Mouse (Mus musculus): ENCODE measurements around the gene Pdk1.
"Not testable (repeated sequence)": the region's sequence is repeated elsewhere in the genome, so short reads cannot be mapped to it uniquely, and the experiment has no call there.

Gene Pdk1

DNA sequence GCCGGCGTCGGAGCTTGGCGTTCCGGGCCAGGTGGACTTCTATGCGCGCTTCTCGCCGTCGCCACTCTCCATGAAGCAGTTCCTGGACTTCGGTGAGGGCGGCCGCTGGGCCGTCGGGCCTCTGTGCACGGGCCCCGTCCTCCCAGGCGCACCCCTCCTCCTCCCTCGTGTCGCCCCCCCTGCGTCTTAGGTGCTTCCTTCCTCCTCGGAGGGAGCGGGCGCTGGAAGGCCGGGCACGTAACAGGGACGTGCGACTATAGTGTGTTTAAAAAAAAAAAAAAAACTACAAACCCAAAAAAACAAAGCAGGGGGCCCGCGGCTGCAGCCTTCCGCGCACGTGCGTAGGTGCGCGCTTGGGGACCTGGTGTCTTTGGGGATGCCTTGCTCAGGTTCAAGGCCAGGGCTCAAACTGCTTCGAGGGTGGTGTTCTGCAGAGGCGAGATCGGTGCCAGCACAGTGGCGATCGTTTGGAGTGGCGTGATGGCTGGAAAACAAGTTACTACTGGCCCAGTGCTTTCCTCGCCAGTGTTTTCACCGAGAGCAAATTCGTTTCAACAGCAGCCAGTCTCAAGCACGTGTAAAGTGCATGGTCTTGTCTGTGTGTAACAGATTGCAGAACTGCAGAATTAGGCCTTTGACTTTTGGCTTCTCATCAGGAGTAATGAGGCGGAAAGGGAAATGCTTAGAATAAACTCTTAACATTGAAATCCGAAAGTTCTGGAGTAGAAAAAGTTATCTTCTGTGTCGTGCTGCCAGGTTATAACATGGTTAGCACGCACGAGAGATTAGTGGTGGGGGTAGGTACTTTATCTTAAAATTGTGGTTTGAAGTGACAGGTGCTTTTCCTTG is 674 bp downstream of the Pdk1 start:
- DNase-seq (ENCODE audit: extremely low read depth, insufficient read length, low spot score), result no peak

DNA sequence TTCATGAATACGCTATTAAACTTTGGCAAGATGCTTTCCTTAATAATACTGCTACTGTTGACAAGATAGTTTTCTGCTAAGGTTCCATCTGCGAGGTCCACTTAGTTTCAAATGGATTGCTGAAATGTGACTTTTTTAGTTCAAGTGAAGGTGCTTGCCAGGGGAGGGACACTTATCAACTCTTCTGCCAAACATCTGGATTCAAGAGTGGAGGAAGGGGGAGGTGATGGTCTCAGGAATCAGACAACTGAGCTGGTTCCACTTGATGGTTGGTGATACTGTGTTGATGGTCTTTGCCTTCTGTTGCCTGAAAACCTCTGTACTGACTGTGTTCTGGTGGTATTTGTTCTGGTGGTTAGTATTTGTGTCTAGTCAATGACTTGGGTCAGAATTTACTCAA is 1.4 kb downstream of the Pdk1 start:
- no peak for DNase-seq (ENCODE audit: extremely low read depth, insufficient read length, low spot score)

DNA sequence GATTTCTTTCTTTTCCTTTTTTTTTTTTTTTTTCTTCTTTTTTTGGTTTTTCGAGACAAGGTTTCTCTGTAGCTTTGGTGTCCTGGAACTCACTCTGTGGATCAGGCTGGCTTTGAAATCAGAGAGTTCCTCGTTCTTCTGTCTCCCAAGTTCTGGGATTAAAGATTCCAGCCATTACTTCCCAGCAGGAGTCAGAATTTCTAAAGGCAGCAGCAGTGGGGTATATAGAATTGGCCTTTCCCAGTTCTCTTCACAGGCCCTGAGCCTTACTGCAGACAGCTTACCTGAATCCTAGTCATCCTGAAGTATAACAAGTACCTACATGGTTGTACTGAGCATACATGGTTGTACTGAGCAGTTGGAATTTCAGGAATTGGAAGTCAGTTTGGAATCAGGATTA is 1.8 kb downstream of the Pdk1 start:
- DNase-seq (ENCODE audit: extremely low read depth, insufficient read length, low spot score), result no peak

DNA sequence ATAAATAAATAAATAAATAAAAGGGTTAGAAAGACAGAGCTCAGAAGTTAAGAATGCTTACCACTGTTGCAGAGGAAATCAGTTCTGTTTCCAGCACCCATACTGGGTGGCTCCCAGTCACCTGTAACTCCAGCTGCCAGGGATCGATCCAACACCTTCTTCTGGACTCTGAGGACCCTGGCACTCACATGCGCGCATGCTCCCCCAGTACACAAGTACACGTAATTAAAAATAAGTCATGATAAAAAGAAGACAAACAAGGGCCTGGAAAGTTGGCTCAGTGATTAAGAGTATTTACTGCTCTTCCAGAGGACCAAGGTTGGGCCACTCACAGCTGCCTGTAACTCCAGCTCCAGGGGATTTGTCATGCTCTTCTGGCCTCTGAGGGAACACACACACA is 4.8 kb downstream of the Pdk1 start:
- DNase-seq (ENCODE audit: extremely low read depth, insufficient read length, low spot score), result no peak

DNA sequence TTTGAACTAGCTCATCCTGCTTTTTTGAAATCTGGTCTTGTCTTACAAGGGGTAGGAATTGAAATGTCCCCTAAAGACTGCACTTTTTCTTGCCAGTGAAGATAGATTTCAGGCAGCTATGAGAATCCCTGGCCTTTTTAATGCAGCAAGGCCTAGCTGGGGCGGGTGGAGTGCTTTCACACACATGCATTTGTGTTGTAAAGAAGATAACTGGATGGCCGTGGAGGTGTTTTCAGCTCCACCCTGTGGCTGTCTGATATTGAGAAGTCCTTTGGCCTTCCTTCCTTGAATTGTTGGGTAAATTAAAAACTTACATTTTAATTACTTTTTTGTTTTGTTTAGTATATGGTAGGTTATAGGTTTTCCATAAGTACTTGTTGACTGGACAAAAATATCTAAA is 5.4 kb downstream of the Pdk1 start:
- no peak for DNase-seq (ENCODE audit: extremely low read depth, insufficient read length, low spot score)

DNA sequence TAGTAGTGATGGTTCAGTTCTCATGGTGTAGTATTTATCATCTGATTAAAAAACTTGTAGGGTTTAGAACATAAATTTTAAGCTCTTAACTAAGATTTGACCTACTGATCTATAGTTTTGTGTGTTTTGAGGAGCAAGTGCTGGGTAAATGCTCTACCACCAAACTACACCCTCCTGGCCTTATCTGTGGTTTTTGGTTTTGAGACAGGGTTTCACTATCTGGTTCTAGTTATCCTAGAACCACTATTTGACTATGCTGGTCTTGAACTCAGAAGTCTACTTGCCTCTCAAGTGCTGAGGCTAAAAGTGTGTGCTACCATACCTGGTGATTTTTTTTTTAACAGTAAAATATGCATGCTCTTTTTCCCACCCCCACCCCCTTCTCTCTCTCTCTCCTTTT is 5.9 kb downstream of the Pdk1 start:
- no peak for DNase-seq (ENCODE audit: extremely low read depth, insufficient read length, low spot score)

DNA sequence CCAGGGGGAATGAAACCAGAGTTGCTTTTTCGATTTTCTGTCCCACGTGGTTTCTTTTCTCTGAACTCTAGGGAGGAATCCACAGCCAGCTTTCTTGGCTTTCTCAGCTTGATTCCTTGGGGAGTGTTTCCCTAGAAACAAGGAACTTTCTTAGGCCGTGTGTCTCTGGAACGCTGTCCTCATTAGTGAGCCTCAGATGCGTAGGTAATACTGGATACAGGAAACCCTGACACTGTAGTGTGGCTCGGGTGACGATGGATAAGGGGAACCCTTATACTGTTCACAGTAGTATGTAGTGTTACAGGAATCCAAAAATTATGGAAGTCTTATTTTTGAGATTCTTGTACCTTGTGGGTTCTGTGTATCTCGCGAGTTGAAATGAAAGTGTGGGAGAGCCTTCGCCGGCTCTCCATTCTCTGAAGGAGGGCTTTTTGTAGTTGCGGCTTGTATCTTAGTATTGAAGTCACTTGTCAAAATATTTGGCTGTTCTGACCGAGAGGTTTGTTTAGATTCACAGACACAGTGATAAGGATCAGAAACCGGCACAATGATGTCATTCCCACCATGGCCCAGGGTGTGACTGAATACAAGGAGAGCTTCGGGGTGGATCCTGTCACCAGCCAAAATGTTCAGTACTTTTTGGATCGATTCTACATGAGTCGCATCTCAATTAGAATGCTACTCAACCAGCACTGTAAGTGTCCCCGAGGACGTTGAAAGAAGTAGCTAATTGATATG is 10.1 kb downstream of the Pdk1 start:
- DNase-seq (ENCODE audit: extremely low read depth, insufficient read length, low spot score), result no peak

DNA sequence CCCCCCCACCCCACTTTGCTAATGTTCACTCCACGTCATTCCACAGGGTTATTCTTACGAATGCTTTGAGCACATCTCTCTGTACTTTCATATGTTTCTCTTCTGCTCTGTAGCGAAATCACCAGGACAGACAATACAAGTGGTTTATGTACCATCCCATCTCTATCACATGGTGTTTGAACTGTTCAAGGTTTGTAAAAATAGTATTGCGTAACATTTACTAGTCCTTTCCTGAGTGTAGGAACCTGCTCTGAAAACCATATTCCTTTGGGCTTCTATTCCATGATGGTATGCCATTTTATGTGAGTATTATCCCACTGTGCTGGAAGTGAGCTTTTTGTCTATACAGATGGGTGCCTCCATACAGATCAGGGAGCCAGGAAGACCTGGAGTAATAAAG is 14.2 kb downstream of the Pdk1 start:
- no peak for DNase-seq (ENCODE audit: extremely low read depth, insufficient read length, low spot score)

DNA sequence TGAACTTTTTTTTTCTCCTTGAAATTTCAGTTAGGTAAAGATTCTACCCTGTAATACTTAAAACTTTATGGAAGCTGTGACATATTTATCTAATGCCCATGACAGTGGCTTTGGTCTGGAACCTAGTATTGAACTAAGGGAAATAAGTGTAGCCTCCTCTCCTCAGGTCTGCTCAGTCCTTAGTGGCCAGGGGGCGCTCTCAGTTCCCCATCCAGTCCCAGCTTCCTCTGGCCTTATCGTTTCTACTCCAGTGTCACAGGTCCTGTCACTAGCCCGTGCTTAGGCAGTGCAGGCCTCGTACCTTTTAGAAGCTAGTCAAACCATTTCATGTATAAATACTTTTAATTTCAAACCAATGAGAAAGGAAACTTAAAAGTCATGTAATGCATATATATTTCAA is 15.4 kb downstream of the Pdk1 start:
- no peak for DNase-seq (ENCODE audit: extremely low read depth, insufficient read length, low spot score)

DNA sequence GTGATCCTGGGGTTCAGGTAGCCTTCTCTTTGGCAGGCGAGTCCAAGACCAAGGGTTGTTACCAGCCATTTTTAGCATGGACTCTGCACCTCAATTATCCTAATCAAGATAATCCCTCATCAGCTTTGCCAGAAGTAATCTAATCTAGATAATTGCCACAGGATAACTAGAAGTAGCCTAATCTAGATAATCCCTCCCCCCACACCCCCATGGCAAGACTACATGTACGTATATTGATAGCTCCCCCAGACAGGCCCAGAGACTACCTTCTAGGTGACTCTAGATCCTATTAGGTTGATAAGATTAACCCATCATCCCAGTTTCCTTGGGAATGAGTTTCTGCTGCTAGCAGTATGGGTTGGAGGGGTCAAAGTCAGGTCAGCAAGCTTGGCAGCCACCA is 18.5 kb downstream of the Pdk1 start:
- DNase-seq (ENCODE audit: extremely low read depth, insufficient read length, low spot score), result no peak

DNA sequence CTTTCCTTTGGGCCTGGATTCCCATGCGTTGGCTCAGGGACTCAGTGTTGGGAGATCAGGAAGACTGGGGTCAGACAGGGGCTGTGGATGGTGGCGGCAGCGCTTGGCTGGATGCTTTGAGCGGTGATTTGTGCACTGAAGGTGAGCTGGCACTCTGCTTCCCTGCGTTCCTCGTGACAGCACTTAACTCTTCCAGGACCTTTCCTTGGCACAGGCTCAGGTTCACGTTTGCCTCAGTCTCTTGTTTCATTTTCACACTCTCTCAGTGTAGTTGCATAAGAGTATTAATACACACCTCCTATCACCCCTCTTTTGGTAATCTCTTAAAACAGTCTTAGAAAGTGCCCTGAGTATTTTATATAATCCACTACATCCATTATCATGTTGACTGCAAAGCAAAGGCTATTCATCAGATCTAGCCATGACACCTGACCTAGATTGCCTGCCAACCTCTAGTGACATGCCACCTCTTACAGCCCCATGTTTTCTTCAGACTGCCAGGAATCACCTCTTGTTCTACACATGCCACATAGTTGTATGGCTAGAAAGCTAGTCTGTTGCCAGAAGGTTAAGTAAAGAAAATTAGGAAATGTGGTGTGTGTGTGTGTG is 19.8 kb downstream of the Pdk1 start:
- no peak for DNase-seq (ENCODE audit: extremely low read depth, insufficient read length, low spot score)

DNA sequence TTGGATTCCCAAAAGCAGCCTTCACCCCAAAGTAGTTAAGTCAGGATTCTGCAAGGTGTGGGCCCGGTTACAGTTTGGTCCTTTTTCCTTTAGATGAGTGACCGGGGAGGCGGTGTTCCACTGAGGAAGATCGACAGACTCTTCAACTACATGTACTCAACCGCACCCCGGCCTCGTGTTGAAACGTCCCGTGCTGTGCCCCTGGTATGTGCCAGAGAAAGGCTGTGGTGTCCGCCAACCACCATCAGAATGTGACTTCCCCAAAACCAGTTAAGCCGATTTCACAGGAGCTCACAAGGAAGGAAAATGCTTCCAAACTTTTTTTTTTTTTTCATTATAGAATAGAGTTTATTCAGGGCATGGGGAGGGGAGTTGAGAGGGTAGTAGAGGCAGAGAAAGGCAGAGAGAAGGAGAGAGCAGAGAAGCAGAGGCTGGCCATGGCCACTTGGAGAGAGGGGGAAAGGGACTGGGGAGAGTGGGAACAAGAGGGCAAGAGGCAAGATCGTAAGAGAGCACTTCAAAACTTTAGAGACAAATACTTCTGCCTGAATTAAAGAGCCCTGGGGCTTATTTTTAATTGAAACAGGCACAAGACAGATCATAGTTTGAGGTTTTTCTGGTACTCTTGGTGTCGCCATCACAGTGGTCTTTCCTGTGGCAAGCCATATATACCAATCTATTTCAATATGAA is 22.7 kb downstream of the Pdk1 start:
- no peak for DNase-seq (ENCODE audit: extremely low read depth, insufficient read length, low spot score)

DNA sequence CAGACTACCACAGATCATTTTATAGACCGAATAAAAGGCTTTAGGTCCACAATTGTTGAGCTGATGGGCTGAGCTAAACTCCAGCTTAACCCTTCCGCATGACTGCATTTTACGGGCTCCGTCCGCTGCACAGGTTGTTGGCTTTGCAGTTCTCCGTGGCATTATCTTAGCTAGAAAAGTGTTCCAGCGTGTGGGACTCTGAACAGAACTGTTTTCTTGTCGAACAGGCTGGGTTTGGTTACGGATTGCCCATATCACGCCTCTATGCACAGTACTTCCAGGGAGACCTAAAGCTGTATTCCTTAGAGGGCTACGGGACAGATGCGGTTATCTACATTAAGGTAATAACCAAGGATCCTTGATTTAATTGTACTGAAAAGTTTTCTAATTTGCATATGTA is 24.4 kb downstream of the Pdk1 start:
- DNase-seq (ENCODE audit: extremely low read depth, insufficient read length, low spot score), result no peak

DNA sequence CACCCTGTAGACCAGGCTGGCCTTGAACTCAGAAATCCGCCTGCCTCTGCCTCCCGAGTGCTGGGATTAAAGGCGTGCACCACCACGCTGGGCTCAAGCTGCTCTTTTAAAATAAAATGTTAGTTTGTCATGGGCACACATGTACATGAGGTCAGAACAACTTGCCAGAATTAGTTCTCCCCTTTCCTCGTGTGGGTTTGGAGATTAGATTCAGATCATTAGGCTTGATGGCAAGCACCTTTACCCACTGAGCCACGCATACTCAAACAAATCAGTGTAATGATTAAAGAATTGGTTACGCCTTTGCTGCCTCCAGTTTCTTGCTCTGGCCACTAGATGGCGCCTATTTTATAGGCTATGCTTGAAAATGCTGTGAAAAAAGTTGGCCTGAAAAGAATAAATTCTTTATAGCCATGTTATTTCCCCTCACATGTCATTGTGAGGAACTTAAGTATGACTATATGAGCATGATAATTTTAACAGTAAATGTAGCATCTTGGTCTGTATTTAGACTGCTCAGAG is 25.4 kb downstream of the Pdk1 start:
- DNase-seq (ENCODE audit: extremely low read depth, insufficient read length, low spot score), result no peak

DNA sequence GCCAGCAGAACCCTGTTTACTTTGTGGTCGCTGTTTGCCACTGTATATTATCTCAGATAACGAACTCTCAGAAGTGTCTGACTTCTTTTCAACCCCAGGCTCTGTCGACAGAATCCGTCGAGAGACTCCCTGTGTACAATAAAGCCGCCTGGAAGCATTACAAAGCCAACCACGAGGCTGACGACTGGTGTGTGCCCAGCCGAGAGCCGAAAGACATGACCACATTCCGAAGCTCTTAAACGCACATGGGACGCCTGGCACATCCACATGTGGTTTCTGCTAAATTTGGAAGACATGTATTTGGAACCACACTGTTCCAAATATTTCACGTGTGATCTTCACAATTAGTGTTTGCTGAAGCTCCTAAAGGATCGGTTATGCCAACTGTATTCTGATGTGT is 26.9 kb downstream of the Pdk1 start:
- no peak for DNase-seq (ENCODE audit: extremely low read depth, insufficient read length, low spot score)

DNA sequence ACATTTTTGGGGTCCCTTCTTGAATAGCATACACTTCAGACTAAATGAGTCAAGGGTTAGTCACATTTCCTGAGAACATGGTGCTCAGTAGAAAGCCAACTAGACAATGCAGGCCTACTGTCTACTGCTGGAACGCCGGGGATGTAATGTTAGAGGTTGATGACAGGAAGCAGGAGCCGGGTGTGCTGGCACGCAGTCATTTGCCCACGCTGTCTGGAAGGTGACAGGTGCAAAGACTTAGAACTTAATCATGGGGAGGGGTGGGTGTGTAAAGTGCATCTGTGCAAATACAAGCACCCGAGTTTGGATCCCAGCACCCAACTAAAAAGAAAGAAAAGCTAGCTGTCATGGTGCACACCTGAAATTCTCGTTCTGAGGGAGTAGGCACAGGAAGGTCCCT is 32.1 kb downstream of the Pdk1 start:
- no peak for DNase-seq (ENCODE audit: extremely low read depth, insufficient read length, low spot score)

DNA sequence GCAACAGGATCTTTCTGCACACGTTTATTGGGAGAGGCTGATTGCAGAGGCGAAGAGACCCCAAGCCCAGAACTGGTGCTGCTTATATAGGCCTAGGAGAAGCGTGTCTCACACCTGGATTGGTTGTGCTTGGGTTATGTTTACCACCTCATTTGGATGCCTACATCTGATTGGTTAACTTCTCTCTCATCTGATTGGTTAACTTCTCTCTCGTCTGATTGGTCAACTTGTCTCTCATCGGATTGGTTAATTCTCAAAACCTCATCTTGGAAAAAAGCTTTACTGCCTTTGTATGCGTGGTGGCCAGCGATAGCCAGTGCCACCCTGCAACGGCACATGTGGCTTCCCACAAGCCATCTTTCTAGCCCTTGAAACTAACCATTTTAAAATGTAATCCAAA is 33.3 kb downstream of the Pdk1 start:
- DNase-seq (ENCODE audit: extremely low read depth, insufficient read length, low spot score), result not testable (repeated sequence)

DNA sequence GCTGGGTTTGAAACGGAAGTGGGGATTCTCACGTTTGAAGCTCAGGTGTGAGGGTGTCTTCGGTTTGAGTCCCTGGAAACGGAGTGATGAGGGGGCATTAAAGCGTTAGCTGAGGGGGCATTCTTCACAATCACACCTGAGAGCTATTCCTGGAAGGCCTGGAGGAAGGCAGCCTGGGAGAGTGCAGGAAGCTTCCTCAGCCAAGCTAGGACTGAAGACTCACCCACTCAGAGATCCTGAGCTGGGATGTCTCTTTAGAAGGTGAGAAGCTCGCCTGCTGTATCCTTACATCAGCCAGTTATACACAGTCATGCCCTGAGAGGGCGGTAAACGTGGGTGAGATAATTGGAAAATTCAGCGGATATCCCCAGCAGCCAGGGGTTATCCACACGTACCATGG is 40.9 kb downstream of the Pdk1 start:
- no peak for DNase-seq (ENCODE audit: extremely low read depth, insufficient read length, low spot score)

DNA sequence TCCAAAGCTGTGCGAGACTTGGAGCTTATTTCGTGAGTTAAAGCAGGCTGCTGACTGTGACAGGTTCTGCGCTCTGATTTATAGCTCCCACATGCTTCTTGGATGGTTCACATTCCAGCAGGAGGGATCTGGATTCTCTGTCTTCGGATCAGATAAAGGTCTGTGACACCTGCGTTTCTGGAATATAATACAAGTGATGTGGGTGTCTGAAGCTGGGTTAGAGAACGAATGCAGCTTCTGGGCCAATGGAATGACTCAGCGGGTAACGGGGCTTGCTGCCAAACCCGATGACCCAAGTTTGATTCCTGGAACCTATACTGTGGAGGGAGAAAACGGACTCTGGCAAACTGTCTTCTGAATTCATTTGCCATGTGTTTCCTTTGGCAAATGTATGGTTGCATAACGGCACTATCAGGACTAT is 46.2 kb downstream of the Pdk1 start:
- DNase-seq (ENCODE audit: extremely low read depth, insufficient read length, low spot score), result peak; percentile 26

DNA sequence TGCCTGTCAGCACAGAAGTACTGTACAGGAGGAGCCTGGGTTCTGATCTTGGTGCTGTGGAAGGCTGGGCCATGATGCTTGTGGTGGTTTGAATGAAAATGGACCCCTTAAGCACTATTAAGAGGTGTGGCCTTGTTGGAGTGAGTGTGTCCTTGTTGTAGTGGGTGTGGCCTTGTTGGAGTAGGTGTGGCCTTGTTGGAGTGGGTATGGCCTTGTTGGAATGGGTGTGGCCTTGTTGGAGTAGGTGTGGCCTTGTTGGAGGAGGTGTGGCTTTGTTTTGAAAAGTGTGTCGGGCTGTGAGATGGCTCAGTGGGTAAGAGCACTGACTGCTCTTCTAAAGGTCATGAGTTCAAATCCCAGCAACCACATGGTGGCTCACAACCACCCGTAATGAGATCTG is 51.9 kb downstream of the Pdk1 start:
- not testable (repeated sequence) for DNase-seq (ENCODE audit: extremely low read depth, insufficient read length, low spot score)

DNA sequence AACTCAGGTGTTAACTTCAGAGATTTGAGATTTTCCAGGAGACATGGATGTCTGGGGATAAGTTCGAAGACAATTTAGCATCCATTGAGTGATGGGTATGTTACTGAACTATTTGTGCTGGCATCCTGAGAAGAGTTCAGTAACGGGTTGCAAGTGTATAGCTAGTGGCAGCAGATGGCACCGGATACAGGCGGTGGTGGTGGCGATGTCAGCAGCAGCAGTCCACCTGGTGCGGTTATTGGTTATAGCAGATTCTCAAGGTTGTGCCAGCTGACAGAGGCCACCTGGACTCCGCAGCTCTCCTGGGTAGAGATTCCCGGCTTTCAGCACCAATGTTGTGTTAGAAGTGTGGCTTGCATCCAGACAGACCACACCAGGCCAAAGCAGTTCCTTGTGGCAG is 61.0 kb downstream of the Pdk1 start:
- DNase-seq (ENCODE audit: extremely low read depth, insufficient read length, low spot score), result no peak
